Mouse (Mus musculus): Measurements from ENCODE around the gene Angel1. TPM values are rescaled to one million over a fixed set of nuclear protein-coding genes. Genes with fewer than 3 reads are reported as not detected.

Gene Angel1
- polyA plus RNA-seq, 1 experiment: 2.1 TPM

DNA sequence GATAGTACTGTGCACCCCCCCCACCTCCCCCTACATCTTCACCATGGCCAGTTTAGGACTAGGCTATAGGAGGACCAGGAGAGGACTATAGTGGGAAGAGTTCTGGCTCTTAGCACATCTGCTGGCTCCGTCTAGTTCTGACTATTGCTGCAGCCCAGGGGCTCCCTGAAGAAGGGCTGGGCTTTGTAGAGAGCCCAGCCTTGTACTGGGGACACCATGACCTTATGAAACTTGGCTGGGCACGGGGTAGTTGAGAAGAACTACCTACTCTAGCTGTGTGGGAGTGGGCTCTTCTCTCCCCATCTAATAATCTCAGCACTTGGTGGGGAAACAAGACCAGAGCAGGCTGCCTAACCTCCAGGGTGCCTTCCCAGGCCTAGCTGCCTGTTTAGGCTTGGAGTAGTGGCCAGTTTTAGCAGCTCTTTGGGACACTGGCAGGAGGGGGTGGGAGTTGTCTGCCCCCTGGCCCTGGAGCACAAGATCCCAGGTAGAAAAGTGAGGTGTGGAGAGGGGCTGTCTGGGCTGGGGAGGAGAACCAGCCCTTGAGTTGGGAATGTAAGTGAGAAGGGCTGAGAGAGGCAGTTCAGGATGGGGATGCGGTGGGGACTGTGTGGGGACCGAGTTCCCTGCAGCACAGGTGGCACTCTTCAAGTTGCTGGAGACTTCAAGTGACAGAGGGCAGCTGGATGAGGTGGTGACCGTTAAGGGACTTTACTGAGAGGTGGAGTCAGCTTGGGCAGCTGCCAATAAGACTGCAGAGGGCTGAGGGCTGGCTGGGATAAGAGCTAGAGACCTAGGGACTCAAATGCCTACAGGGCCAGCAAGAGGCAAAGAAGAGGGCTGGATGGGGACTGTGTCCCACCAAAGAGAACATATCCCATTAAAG lies 33.5 kb downstream of the Angel1 start:
- H3K4me1 ChIP-seq (ENCODE audit: control insufficient read depth, insufficient read depth, low read length): peaks cover 6% of the 10 kb centered on the region; the same call in 1 of the 2 replicates
- H3K27ac ChIP-seq (ENCODE audit: insufficient read depth, low read length): no peak overlapping the region
- H3K4me3 ChIP-seq (ENCODE audit: insufficient read depth, low read length): no peak overlapping the region
- TF ChIP-seq POLR2A (IDR thresholded peaks at IDR 0.05; ENCODE audit: low read depth, low read length) (no peak), CTCF (IDR thresholded peaks at IDR 0.05; ENCODE audit: borderline replicate concordance, insufficient read depth, low read length) (no peak)

DNA sequence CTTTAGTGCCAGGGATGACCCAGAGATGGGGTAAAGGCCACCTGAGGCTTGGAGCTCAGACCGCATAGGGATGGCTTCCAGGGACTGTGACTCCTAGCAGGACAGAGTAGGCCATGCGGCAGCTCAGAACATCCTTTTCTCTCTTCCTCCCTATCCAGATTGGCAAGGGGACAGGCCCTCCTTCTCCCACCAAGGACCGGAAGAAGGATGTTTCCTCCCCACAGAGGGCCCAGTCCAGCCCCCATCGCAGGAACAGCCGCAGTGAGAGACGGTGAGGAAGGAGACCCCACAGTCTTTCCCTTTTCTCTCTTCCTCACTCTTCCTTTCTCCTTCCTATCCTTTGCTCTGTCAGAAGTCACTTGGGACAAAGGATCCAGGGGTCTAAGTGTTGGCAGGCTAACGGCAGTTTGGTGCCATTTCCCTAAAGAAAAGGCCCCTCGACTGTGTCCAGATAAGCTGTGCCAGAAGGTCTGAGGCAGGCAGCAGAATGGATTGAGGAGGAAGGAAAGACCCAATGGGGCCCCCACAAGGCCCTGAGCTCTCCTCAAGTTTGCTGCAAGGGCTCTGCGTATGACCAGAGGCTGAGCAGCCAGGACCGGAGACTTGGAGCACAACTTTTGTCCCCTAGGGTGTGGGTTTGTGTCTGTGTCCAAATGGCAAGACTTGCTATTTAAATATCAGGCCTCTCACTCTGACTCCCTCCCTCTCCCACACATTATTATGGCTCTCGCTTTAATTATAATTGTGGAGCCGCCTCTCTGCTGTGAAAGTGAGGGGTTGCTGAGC lies 35.4 kb downstream of the Angel1 start:
- H3K27ac ChIP-seq (ENCODE audit: insufficient read depth, low read length): no peak overlapping the region
- TF ChIP-seq CTCF (IDR thresholded peaks at IDR 0.05; ENCODE audit: borderline replicate concordance, insufficient read depth, low read length) (no peak), POLR2A (IDR thresholded peaks at IDR 0.05; ENCODE audit: low read depth, low read length) (no peak)
- H3K4me3 ChIP-seq (ENCODE audit: insufficient read depth, low read length): no peak overlapping the region
- H3K4me1 ChIP-seq (ENCODE audit: control insufficient read depth, insufficient read depth, low read length): peaks cover 6% of the 10 kb centered on the region; the same call in 1 of the 2 replicates

GRCm38 (mm10) chr12:86688917-86689316 lies 37.3 kb downstream of the Angel1 start:
- H3K4me1 ChIP-seq (ENCODE audit: control insufficient read depth, insufficient read depth, low read length): peaks cover 3% of the 10 kb centered on the region; the same call in 1 of the 2 replicates
- H3K27ac ChIP-seq (ENCODE audit: insufficient read depth, low read length): no peak overlapping the region
- TF ChIP-seq POLR2A (IDR thresholded peaks at IDR 0.05; ENCODE audit: low read depth, low read length) (no peak), CTCF (IDR thresholded peaks at IDR 0.05; ENCODE audit: borderline replicate concordance, insufficient read depth, low read length) (no peak)
- no peak overlapping the region for H3K4me3 ChIP-seq (ENCODE audit: insufficient read depth, low read length)

- H3K27ac ChIP-seq (ENCODE audit: insufficient read depth, low read length): no peak overlapping the region
- no peak for TF ChIP-seq POLR2A (IDR thresholded peaks at IDR 0.05; ENCODE audit: low read depth, low read length)
- no peak for TF ChIP-seq CTCF (IDR thresholded peaks at IDR 0.05; ENCODE audit: borderline replicate concordance, insufficient read depth, low read length)
- H3K4me1 ChIP-seq (ENCODE audit: control insufficient read depth, insufficient read depth, low read length): no peaks in the 10 kb centered on the region
- no peak overlapping the region for H3K4me3 ChIP-seq (ENCODE audit: insufficient read depth, low read length)
Observed at GRCm38 (mm10) chr12:86687971-86688573, 38.2 kb downstream of the Angel1 start.

DNA sequence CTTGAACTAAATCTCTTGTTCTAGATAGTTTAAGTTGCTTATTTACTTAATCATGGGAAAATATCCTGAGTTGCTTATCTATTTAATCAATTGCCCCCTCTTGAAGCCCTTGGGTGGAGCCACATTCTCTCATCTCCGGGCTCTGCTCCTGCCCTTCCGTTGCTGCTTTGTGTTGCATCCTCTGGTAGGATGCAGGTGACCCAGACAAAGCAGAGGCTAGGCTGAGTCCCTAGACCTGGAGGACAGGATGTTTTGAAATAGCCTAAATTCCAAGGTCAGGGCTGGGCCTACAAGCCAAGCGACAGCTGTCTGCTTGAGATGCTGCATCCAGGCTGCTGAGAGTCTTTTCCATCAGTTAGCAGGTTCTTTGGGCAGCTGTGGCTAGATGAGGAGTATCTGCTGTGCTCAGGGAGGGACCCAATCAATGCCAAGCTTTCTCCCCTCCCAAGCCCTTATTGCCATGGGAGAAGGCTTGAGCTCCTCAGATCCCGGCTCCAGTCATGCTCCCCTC lies 38.8 kb downstream of the Angel1 start:
- Histone ChIP-seq H3K4me3 (ENCODE audit: insufficient read depth, low read length) (no peak overlapping the region), H3K27ac (ENCODE audit: insufficient read depth, low read length) (no peak overlapping the region), H3K4me1 (ENCODE audit: control insufficient read depth, insufficient read depth, low read length) (no peaks in the 10 kb centered on the region)
- TF ChIP-seq POLR2A (IDR thresholded peaks at IDR 0.05; ENCODE audit: low read depth, low read length): no peak
- TF ChIP-seq CTCF (IDR thresholded peaks at IDR 0.05; ENCODE audit: borderline replicate concordance, insufficient read depth, low read length): no peak

- H3K4me3 ChIP-seq (ENCODE audit: insufficient read depth, low read length): no peak overlapping the region
- no peak for TF ChIP-seq CTCF (IDR thresholded peaks at IDR 0.05; ENCODE audit: borderline replicate concordance, insufficient read depth, low read length)
- no peak for TF ChIP-seq POLR2A (IDR thresholded peaks at IDR 0.05; ENCODE audit: low read depth, low read length)
- no peak overlapping the region for H3K27ac ChIP-seq (ENCODE audit: insufficient read depth, low read length)
- no peaks in the 10 kb centered on the region for H3K4me1 ChIP-seq (ENCODE audit: control insufficient read depth, insufficient read depth, low read length)
Observed at GRCm38 (mm10) chr12:86686551-86687330, 39.5 kb downstream of the Angel1 start.

DNA sequence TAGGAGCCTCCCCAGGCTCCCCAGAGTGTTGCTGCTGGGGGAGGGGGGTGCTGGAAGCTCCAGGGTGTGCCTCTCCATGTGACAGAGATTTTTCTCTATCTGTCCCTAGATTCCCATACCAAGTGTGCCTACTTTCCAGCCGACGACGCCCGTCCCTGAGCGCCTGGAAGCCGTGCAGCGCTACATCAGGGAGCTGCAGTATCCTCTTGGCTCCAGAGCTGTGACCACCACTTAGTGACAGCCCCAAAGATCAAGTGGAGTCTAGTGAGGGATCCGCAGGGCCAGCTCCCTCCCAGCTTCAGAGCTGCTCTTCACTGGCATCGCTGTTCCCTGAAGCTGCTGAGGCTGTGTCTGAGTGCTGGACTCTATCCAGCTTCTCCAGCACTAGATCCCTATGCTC lies 41.0 kb downstream of the Angel1 start:
- H3K4me3 ChIP-seq (ENCODE audit: insufficient read depth, low read length): no peak overlapping the region
- H3K27ac ChIP-seq (ENCODE audit: insufficient read depth, low read length): no peak overlapping the region
- no peak for TF ChIP-seq POLR2A (IDR thresholded peaks at IDR 0.05; ENCODE audit: low read depth, low read length)
- TF ChIP-seq CTCF (IDR thresholded peaks at IDR 0.05; ENCODE audit: borderline replicate concordance, insufficient read depth, low read length): no peak
- H3K4me1 ChIP-seq (ENCODE audit: control insufficient read depth, insufficient read depth, low read length): no peaks in the 10 kb centered on the region

- Histone ChIP-seq H3K4me3 (ENCODE audit: insufficient read depth, low read length) (no peak overlapping the region), H3K27ac (ENCODE audit: insufficient read depth, low read length) (no peak overlapping the region), H3K4me1 (ENCODE audit: control insufficient read depth, insufficient read depth, low read length) (peaks cover 2% of the 10 kb centered on the region; the same call in 1 of the 2 replicates)
- TF ChIP-seq CTCF (IDR thresholded peaks at IDR 0.05; ENCODE audit: borderline replicate concordance, insufficient read depth, low read length) (no peak), POLR2A (IDR thresholded peaks at IDR 0.05; ENCODE audit: low read depth, low read length) (no peak)
Observed at GRCm38 (mm10) chr12:86683698-86684097, 42.6 kb downstream of the Angel1 start.

- Histone ChIP-seq H3K27ac (ENCODE audit: insufficient read depth, low read length) (no peak overlapping the region), H3K4me3 (ENCODE audit: insufficient read depth, low read length) (no peak overlapping the region), H3K4me1 (ENCODE audit: control insufficient read depth, insufficient read depth, low read length) (peaks cover 2% of the 10 kb centered on the region; the same call in 1 of the 2 replicates)
- TF ChIP-seq POLR2A (IDR thresholded peaks at IDR 0.05; ENCODE audit: low read depth, low read length) (no peak), CTCF (IDR thresholded peaks at IDR 0.05; ENCODE audit: borderline replicate concordance, insufficient read depth, low read length) (no peak)
Observed at GRCm38 (mm10) chr12:86682178-86682577, 44.1 kb downstream of the Angel1 start.

Measured in embryonic fibroblast, embryonic 13.5 days (primary cell).